Mouse (Mus musculus): Measurements from ENCODE around the gene Gm42957. TPM values are rescaled to one million over a fixed set of nuclear protein-coding genes. Genes with fewer than 3 reads are reported as not detected.
"Not testable (repeated sequence)": the region's sequence is repeated elsewhere in the genome, so short reads cannot be mapped to it uniquely, and the experiment has no call there.

Gene Gm42957
- polyA plus RNA-seq, 1 experiment, result 0.27 TPM

GRCm38 (mm10) chr3:96663432-96664239 is 28.4 kb downstream of the Gm42957 start:
- DNase-seq (ENCODE audit: low read depth), result peak; percentile 92
- TF ChIP-seq CTCF (IDR thresholded peaks at IDR 0.05; ENCODE audit: borderline replicate concordance, extremely low read depth, insufficient read depth, insufficient read length) (peak; percentile 89), POLR2A (IDR thresholded peaks at IDR 0.05; ENCODE audit: borderline replicate concordance, extremely low read depth, insufficient read depth, insufficient read length, poor library complexity, severe bottlenecking) (no peak)

- not testable (repeated sequence) for DNase-seq (ENCODE audit: low read depth)
Observed at GRCm38 (mm10) chr3:96665732-96666363, 30.6 kb downstream of the Gm42957 start.

GRCm38 (mm10) chr3:96666916-96667315 is 31.6 kb downstream of the Gm42957 start:
- no peak for DNase-seq (ENCODE audit: low read depth)

GRCm38 (mm10) chr3:96667316-96667715 is 32.0 kb downstream of the Gm42957 start:
- DNase-seq (ENCODE audit: low read depth), result no peak
- TF ChIP-seq CTCF (IDR thresholded peaks at IDR 0.05; ENCODE audit: borderline replicate concordance, extremely low read depth, insufficient read depth, insufficient read length), result peak; percentile 41; the same call in 1 of the 2 replicates
- no peak for TF ChIP-seq POLR2A (IDR thresholded peaks at IDR 0.05; ENCODE audit: borderline replicate concordance, extremely low read depth, insufficient read depth, insufficient read length, poor library complexity, severe bottlenecking)

More at GRCm38 (mm10) chr3:96666916-96667315, 31.6 kb downstream of the Gm42957 start:
- TF ChIP-seq POLR2A (IDR thresholded peaks at IDR 0.05; ENCODE audit: borderline replicate concordance, extremely low read depth, insufficient read depth, insufficient read length, poor library complexity, severe bottlenecking), result no peak
- no peak for TF ChIP-seq CTCF (IDR thresholded peaks at IDR 0.05; ENCODE audit: borderline replicate concordance, extremely low read depth, insufficient read depth, insufficient read length)

GRCm38 (mm10) chr3:96668424-96669067 is 33.3 kb downstream of the Gm42957 start:
- no peak for TF ChIP-seq CTCF (IDR thresholded peaks at IDR 0.05; ENCODE audit: borderline replicate concordance, extremely low read depth, insufficient read depth, insufficient read length)
- no peak for TF ChIP-seq POLR2A (IDR thresholded peaks at IDR 0.05; ENCODE audit: borderline replicate concordance, extremely low read depth, insufficient read depth, insufficient read length, poor library complexity, severe bottlenecking)
- DNase-seq (ENCODE audit: low read depth), result no peak

GRCm38 (mm10) chr3:96669727-96670468 is 34.6 kb downstream of the Gm42957 start, which contains the start of gene Ankrd35:
TSS of gene Ankrd35 (plus strand) at chr3:96670131.
- DNase-seq (ENCODE audit: low read depth), result peak; percentile 88
- TF ChIP-seq CTCF (IDR thresholded peaks at IDR 0.05; ENCODE audit: borderline replicate concordance, extremely low read depth, insufficient read depth, insufficient read length), result peak; percentile 25; the same call in 1 of the 2 replicates
- no peak for TF ChIP-seq POLR2A (IDR thresholded peaks at IDR 0.05; ENCODE audit: borderline replicate concordance, extremely low read depth, insufficient read depth, insufficient read length, poor library complexity, severe bottlenecking)

GRCm38 (mm10) chr3:96671519-96671918 is 36.2 kb downstream of the Gm42957 start:
- TF ChIP-seq CTCF (IDR thresholded peaks at IDR 0.05; ENCODE audit: borderline replicate concordance, extremely low read depth, insufficient read depth, insufficient read length) (no peak), POLR2A (IDR thresholded peaks at IDR 0.05; ENCODE audit: borderline replicate concordance, extremely low read depth, insufficient read depth, insufficient read length, poor library complexity, severe bottlenecking) (no peak)
- no peak for DNase-seq (ENCODE audit: low read depth)

- TF ChIP-seq POLR2A (IDR thresholded peaks at IDR 0.05; ENCODE audit: borderline replicate concordance, extremely low read depth, insufficient read depth, insufficient read length, poor library complexity, severe bottlenecking) (no peak), CTCF (IDR thresholded peaks at IDR 0.05; ENCODE audit: borderline replicate concordance, extremely low read depth, insufficient read depth, insufficient read length) (no peak)
Observed at GRCm38 (mm10) chr3:96673514-96673913, 38.2 kb downstream of the Gm42957 start.

GRCm38 (mm10) chr3:96674442-96674841 is 39.2 kb downstream of the Gm42957 start:
- no peak for TF ChIP-seq CTCF (IDR thresholded peaks at IDR 0.05; ENCODE audit: borderline replicate concordance, extremely low read depth, insufficient read depth, insufficient read length)
- TF ChIP-seq POLR2A (IDR thresholded peaks at IDR 0.05; ENCODE audit: borderline replicate concordance, extremely low read depth, insufficient read depth, insufficient read length, poor library complexity, severe bottlenecking), result no peak
- DNase-seq (ENCODE audit: low read depth), result no peak

More at GRCm38 (mm10) chr3:96673514-96673913, 38.2 kb downstream of the Gm42957 start:
- no peak for DNase-seq (ENCODE audit: low read depth)

- TF ChIP-seq POLR2A (IDR thresholded peaks at IDR 0.05; ENCODE audit: borderline replicate concordance, extremely low read depth, insufficient read depth, insufficient read length, poor library complexity, severe bottlenecking) (no peak), CTCF (IDR thresholded peaks at IDR 0.05; ENCODE audit: borderline replicate concordance, extremely low read depth, insufficient read depth, insufficient read length) (no peak)
- DNase-seq (ENCODE audit: low read depth), result no peak
Observed at GRCm38 (mm10) chr3:96675171-96675570, 39.9 kb downstream of the Gm42957 start.

GRCm38 (mm10) chr3:96675690-96676089 is 40.4 kb downstream of the Gm42957 start:
- TF ChIP-seq POLR2A (IDR thresholded peaks at IDR 0.05; ENCODE audit: borderline replicate concordance, extremely low read depth, insufficient read depth, insufficient read length, poor library complexity, severe bottlenecking) (no peak), CTCF (IDR thresholded peaks at IDR 0.05; ENCODE audit: borderline replicate concordance, extremely low read depth, insufficient read depth, insufficient read length) (no peak)

More at GRCm38 (mm10) chr3:96675690-96676089, 40.4 kb downstream of the Gm42957 start:
- DNase-seq (ENCODE audit: low read depth), result peak; percentile 25
